Mouse (Mus musculus) heart, embryonic 15.5 days (tissue): ENCODE data around the gene Dyx1c1. TPM values are rescaled to one million over a fixed set of nuclear protein-coding genes. Genes with fewer than 3 reads are reported as not detected.

Experiments
- microRNA-seq: library from miRNA; unstranded; fragments of <30 nt; microRNA quantifications from one replicate; pipeline ENCODE4, GENCODE M21; 2016
- polyA plus RNA-seq: library from polyadenylated mRNA; unstranded; fragments of >200 nt; fragmentation: Nextera tagmentation; extraction: Ambion mirVana; gene quantifications from 2 replicates; pipeline ENCODE4 v1.2.1, GENCODE M21; 2015

Gene Dyx1c1
- polyA plus RNA-seq, 1 experiment from 2014 or later = 0.58 TPM

Small RNA genes lying within 50 kb of the gene (microRNA-seq; reads per million reads assigned to microRNA genes)
- not detected for gene Gm27353

Other genes starting within 250 kb of the Dyx1c1 start
- gene Prtg, start 151.9 kb upstream of the Dyx1c1 start, polyA plus RNA-seq = 0.40 and 0.43 TPM in 2 replicates
- 2.1 and 2.6 TPM in 2 replicates for gene Pygo1, start 33.1 kb upstream of the Dyx1c1 start, polyA plus RNA-seq
- gene Gm44503, start 67 bp downstream of the Dyx1c1 start, polyA plus RNA-seq = not detected in 2 replicates
- gene Ccpg1os, start 26.6 kb downstream of the Dyx1c1 start, polyA plus RNA-seq = 12.8 and 15.4 TPM in 2 replicates
- gene Ccpg1, start 26.6 kb downstream of the Dyx1c1 start, polyA plus RNA-seq = 31.3 and 33.1 TPM in 2 replicates
- 4.7 and 8.0 TPM in 2 replicates for gene Pigb, start 81.6 kb downstream of the Dyx1c1 start, polyA plus RNA-seq
- 3.7 and 7.8 TPM in 2 replicates for gene Rab27a, start 86.1 kb downstream of the Dyx1c1 start, polyA plus RNA-seq
- not detected in 2 replicates for gene Khdc3, start 143.1 kb downstream of the Dyx1c1 start, polyA plus RNA-seq
- not detected in 2 replicates for gene Gm20509, start 143.7 kb downstream of the Dyx1c1 start, polyA plus RNA-seq
- gene Rsl24d1, start 154.6 kb downstream of the Dyx1c1 start, polyA plus RNA-seq = 77.1 and 79.6 TPM in 2 replicates